Mouse (Mus musculus) hindbrain, postnatal 0 days (tissue): ENCODE data around the gene Olfr1126. TPM values are rescaled to one million over a fixed set of nuclear protein-coding genes. Genes with fewer than 3 reads are reported as not detected.

Experiments
- ATAC-seq: fragments of 200-750 bp; cut with Nextera tagmentation; 2 replicates; pipeline ENCODE4 v1.8.0; 2017; ENCODE audit warnings: mild to moderate bottlenecking, moderate TSS enrichment, moderate library complexity
- DNase-seq: peaks from one replicate; pipeline ENCODE4 v3.0.0-alpha.2; 2015; ENCODE audit warnings: low spot score
- H3K27ac ChIP-seq: fragments of 300-500 bp; sonication (generic); 2 replicates; pipeline ENCODE4 v1.5.1; 2014; ENCODE audit warnings: mild to moderate bottlenecking
- H3K27me3 ChIP-seq: fragments of 300-500 bp; sonication (generic); 2 replicates; pipeline ENCODE4 v1.6.1; 2014; ENCODE audit warnings: low read length, mixed read lengths; ENCODE audit not compliant: insufficient read depth
- H3K36me3 ChIP-seq: fragments of 300-500 bp; sonication (generic); 2 replicates; pipeline ENCODE4 v1.6.1; 2014; ENCODE audit warnings: low read length, mixed read lengths; ENCODE audit not compliant: insufficient read depth
- H3K4me1 ChIP-seq: fragments of 300-500 bp; sonication (generic); 2 replicates; pipeline ENCODE4 v1.6.1; 2014; ENCODE audit warnings: antibody characterized with exemption, low read length, mixed read lengths; ENCODE audit not compliant: insufficient read depth
- H3K4me2 ChIP-seq: fragments of 300-500 bp; sonication (generic); 2 replicates; pipeline ENCODE4 v1.6.1; 2014; ENCODE audit warnings: low read depth, mild to moderate bottlenecking, low read length, moderate library complexity, mixed read lengths
- H3K4me3 ChIP-seq: fragments of 300-500 bp; sonication (generic); 2 replicates; pipeline ENCODE4 v1.5.1; 2014; ENCODE audit warnings: low read length
- H3K9ac ChIP-seq: fragments of 300-500 bp; sonication (generic); replicated peaks from 2 replicates; pipeline ENCODE4 v1.6.1; 2014; ENCODE audit warnings: mild to moderate bottlenecking, low read length, moderate library complexity, mixed read lengths
- H3K9me3 ChIP-seq: fragments of 300-500 bp; sonication (generic); 2 replicates; pipeline ENCODE4 v1.6.1; 2016; ENCODE audit warnings: low read length, mixed read lengths
- CTCF ChIP-seq: IDR thresholded peaks from 2 replicates; pipeline ENCODE4 v1.5.1; 2016; ENCODE audit warnings: antibody characterized with exemption, control low read depth, low read depth
- WGBS: fragments of 180-500 bp; shearing (Covaris S2); extraction: QIAGEN DNeasy Blood & Tissue Kit; methylation state at CpG from one replicate; pipeline ENCODE4 v1.1.7; 2014; 5-methylcytosine and 5-hydroxymethylcytosine counted together
- polyA plus RNA-seq: library from polyadenylated mRNA; unstranded; fragments of >200 nt; fragmentation: Nextera tagmentation; extraction: Ambion mirVana; gene quantifications from 2 replicates; pipeline ENCODE4 v1.2.1, GENCODE M21; 2015
- total RNA-seq: library from RNA; depleted of rRNA; stranded (reverse); fragments of >200 nt; gene quantifications from 2 replicates; pipeline ENCODE4 v1.2.3, GENCODE M21; 2014; rRNA removed

Olfr1126 gene
- total RNA-seq = not detected in 2 replicates
- not detected in 2 replicates for polyA plus RNA-seq

- H3K4me3 ChIP-seq = no peak within 1 kb of the TSS
- H3K4me2 ChIP-seq = no peak within 1 kb of the TSS
- no peaks in the 10 kb centered on the region for H3K9me3 ChIP-seq
- no peak for TF ChIP-seq CTCF
- no peak within 1 kb of the TSS for H3K27ac ChIP-seq
- H3K4me1 ChIP-seq = no peaks in the 10 kb centered on the region
- no peak for ATAC-seq
- no peak within 1 kb of the TSS for H3K9ac ChIP-seq
- no peak for DNase-seq
- no peaks in the 10 kb centered on the region for H3K36me3 ChIP-seq
- no peaks in the 10 kb centered on the region for H3K27me3 ChIP-seq
These were observed at the start of gene Olfr1126 for GRCm38 (mm10) chr2:87453662-87454061. Gene Olfr1126, plus strand, starts transcription at chr2:87453962.

- Histone ChIP-seq H3K9me3 (no peaks in the 10 kb centered on the region), H3K4me1 (no peaks in the 10 kb centered on the region), H3K4me2 (no peak within 1 kb of the TSS), H3K36me3 (no peaks in the 10 kb centered on the region), H3K27me3 (no peaks in the 10 kb centered on the region), H3K4me3 (no peak within 1 kb of the TSS), H3K27ac (no peak within 1 kb of the TSS), H3K9ac (no peak within 1 kb of the TSS)
- DNase-seq (no peak), ATAC-seq (no peak)
- WGBS = 86% methylated on average over 1 of the region's 1 CpGs
- TF ChIP-seq CTCF = no peak
These were observed 37.4 kb upstream of the Olfr1126 start, which contains the start of gene Olfr1123 for GRCm38 (mm10) chr2:87416335-87416734. Gene Olfr1123, plus strand, starts transcription at chr2:87416635.

- Histone ChIP-seq H3K4me2 (no peak within 1 kb of the TSS), H3K4me3 (no peak within 1 kb of the TSS), H3K4me1 (no peaks in the 10 kb centered on the region), H3K27me3 (no peaks in the 10 kb centered on the region), H3K9me3 (no peaks in the 10 kb centered on the region), H3K9ac (no peak within 1 kb of the TSS), H3K36me3 (no peaks in the 10 kb centered on the region), H3K27ac (no peak within 1 kb of the TSS)
- DNase-seq (no peak), ATAC-seq (no peak)
- WGBS = 90% methylated on average over 1 of the region's 1 CpGs
- no peak for TF ChIP-seq CTCF
These were observed 23.8 kb upstream of the Olfr1126 start, which contains the start of gene Olfr1124 for GRCm38 (mm10) chr2:87429975-87430374. Gene Olfr1124, plus strand, starts transcription at chr2:87430275.

- no peaks in the 10 kb centered on the region for H3K4me1 ChIP-seq
- DNase-seq (no peak), ATAC-seq (no peak)
- H3K4me3 ChIP-seq = no peak overlapping the region
- no peak overlapping the region for H3K4me2 ChIP-seq
- no peaks in the 10 kb centered on the region for H3K9me3 ChIP-seq
- WGBS = 92% methylated on average over 16 of the region's 16 CpGs
- TF ChIP-seq CTCF = no peak
- H3K27me3 ChIP-seq = no peaks in the 10 kb centered on the region
- H3K36me3 ChIP-seq = no peaks in the 10 kb centered on the region
- H3K9ac ChIP-seq = no peak overlapping the region
- no peak overlapping the region for H3K27ac ChIP-seq
These were observed 16.0 kb upstream of the Olfr1126 start for GRCm38 (mm10) chr2:87437731-87438130.

GRCm38 (mm10) chr2:87461769-87462168, 8.0 kb downstream of the Olfr1126 start:
- WGBS = 92% methylated on average over 4 of the region's 4 CpGs
- Histone ChIP-seq H3K27me3 (no peaks in the 10 kb centered on the region), H3K9me3 (no peaks in the 10 kb centered on the region), H3K9ac (no peak overlapping the region), H3K4me3 (no peak overlapping the region), H3K36me3 (no peaks in the 10 kb centered on the region), H3K4me2 (no peak overlapping the region), H3K27ac (no peak overlapping the region), H3K4me1 (no peaks in the 10 kb centered on the region)
- ATAC-seq (no peak), DNase-seq (no peak)
- no peak for TF ChIP-seq CTCF

- no peak overlapping the region for H3K4me3 ChIP-seq
- ATAC-seq (no peak), DNase-seq (peak; percentile 4)
- H3K27ac ChIP-seq = no peak overlapping the region
- H3K36me3 ChIP-seq = no peaks in the 10 kb centered on the region
- TF ChIP-seq CTCF = 0 out of 2 replicates have a peak, but pooled peaks have one; percentile 23
- H3K4me2 ChIP-seq = no peak overlapping the region
- no peaks in the 10 kb centered on the region for H3K9me3 ChIP-seq
- H3K9ac ChIP-seq = no peak overlapping the region
- no peaks in the 10 kb centered on the region for H3K4me1 ChIP-seq
- no peaks in the 10 kb centered on the region for H3K27me3 ChIP-seq
These were observed 26.4 kb downstream of the Olfr1126 start for GRCm38 (mm10) chr2:87480207-87480606.

- no peak for TF ChIP-seq CTCF
- Histone ChIP-seq H3K27me3 (no peaks in the 10 kb centered on the region), H3K36me3 (no peaks in the 10 kb centered on the region), H3K4me2 (no peak overlapping the region), H3K4me1 (no peaks in the 10 kb centered on the region), H3K27ac (no peak overlapping the region), H3K4me3 (no peak overlapping the region), H3K9me3 (no peaks in the 10 kb centered on the region), H3K9ac (no peak overlapping the region)
- DNase-seq (no peak), ATAC-seq (no peak)
- WGBS = 89% methylated on average over 4 of the region's 4 CpGs
These were observed 27.4 kb downstream of the Olfr1126 start for GRCm38 (mm10) chr2:87481158-87481557.
